Mouse (Mus musculus): ENCODE results near the gene Ubl7.
"Not testable (repeated sequence)": the region's sequence is repeated elsewhere in the genome, so short reads cannot be mapped to it uniquely, and the experiment has no call there.

The Ubl7 gene

DNA sequence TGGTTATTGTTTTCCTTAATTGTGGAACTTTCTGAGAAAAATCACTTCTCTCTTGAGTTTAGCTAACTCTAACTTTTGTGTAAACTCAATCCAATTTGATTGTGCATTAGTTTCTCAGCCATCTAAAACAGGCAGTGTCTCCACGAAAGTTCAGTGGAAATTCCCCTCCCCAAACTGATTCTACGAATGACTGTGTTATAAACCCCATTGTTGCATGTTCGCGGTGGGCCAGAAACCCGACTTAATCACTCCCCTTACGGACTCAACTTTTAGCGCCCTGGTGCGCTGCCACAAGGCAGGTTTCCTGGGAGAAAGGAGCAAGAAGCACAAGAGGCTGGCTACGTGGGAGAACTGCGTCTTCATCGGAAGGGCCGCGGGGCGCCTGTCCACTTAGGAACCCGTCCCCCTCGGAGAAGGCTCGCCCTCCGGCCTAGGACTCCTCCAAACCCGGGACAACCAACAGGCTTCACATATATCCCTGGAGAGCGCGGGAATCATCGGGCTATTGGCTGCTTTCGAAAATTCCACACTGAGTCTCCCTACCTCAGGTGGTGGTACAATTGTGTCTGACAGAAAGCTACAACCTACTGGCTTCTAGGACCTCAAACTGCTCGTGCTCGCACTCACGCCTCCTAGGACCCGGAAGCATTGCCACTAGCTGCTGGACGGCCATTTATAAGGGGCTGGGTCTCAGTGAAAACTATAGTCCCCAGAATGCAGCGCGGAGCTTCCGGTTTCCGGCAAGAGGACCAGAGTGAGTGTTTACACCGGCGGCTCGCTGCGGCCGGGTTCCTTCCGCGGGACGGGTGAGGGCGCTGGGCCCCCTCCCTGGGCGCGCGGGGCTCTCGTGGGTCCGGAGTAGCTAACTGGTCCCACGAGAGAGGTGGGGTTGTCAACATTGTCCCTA is at the start of gene Ubl7:
Ubl7 (plus strand) TSS at position 726 of the 907 bp plus-strand sequence.
- peak; percentile 83 to 84 for DNase-seq

DNA sequence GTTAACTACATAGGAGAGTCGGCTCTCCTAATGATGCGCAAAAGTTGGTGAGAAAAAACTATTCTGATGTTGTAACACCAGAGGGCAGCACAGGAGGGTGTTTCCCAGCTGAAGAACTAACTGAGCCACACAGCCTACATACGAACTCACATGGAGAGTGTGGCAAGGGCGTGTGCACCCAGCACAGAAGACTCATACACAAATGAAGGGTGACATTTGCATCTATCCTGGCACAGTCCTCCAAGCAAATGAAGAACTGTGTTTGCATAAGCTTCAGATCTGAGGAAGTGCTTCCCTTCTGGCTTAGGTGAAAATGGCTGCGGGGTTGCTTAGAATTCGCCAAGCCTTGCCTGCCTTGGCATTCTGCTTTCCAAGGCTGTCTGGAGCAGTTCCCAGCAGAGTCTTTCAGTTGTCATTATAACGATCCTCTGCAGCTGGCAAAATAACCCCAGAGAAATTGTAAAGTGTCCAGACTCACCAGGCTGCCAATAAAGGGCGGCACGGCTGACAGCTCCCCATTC is 48.8 kb upstream of the Ubl7 start:
- peak; percentile 20 to 45 for DNase-seq

DNA sequence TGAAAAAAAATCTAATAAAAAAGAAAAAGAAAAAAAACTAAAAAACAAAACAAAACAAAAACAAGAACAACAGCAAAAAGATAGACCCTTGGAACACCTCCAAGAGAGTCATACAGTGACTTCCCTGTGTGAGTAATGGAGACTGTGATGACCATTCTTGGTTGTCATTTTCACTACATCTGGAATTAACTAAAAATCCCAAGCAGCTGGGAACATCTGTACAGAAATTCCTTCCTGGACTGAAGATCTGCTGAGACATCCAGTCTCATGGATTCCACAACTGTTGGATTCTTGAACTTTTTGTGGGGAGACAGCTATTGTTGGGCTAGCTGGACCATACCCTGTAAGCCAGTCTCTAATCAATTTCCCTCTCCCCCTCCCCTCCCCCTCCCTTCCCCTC is 46.4 kb upstream of the Ubl7 start:
- DNase-seq: no peak

DNA sequence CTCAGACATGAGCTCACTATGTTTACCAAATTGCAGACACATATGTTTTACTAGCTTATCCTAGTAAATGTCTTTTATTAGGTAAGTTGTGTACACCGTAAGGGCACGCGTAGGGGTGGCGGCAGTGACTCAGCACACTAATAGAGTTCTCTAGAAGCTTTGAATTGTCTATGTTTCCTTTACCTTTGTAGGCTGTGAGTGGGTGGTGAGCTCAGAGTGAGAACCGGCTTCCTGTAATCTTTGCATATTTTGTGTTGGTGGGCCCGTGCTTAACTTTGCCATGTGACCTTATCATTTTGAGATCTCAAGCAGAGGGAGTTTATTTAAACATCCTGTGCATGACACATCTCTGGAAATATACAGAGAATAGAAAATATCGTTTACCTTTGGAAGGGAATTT is 44.2 kb upstream of the Ubl7 start:
- DNase-seq: no peak

DNA sequence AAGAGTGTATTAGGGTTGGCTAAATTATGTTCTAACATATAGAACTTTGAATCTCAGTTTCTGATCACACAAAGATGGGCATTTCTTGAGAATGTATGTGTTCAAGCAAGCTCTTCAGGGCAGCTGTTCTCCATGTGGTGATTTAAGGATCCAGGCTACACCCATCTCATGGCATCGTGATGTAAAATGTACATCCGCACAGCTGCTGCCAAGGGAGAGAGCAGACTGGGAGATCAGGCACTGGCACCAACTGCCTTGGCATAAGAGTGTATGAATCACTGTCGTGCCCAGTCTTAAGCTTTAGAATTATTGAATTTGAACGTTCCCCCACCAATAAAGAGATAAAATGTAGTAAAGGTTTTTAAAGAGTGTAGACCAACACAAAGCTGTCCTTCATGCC is 43.5 kb upstream of the Ubl7 start:
- DNase-seq: no peak

DNA sequence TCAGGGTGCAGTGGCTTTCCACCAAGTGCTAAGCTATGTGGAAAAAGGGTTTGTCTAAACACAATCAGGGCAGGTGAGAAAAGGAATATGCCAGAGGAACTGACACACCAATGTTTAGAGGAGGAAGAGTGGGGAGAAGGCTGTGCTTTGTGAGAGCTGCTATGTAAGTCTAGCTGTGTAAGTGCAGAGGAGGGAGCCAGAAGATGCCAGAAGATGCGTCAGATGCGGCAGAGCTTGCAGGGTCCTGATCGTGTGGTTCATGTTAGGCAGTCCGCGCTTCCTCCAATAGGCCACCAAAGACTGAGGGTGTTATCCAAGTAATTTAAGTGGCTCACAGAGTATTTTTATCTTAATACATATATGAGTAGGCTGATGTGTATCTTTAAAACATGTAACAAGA is 42.9 kb upstream of the Ubl7 start:
- DNase-seq: no peak

DNA sequence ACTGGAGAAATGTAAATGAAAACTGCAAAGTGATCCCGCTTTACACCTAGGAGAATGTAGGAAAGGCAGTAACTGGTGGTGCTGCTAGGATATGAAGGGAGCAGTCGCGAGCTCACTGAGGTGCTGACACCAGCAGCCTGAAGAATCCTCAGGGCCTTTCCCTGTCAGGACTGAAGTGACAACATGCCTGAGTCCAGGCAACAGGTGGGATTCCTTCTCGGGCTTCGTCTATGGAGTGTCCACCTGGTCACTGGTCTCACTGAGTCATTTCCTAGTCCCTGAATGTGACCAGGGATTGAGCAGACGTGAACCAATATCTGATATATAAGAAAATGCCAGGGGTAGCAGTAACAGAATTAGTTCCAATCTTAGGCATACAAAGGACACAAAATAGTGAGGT is 42.0 kb upstream of the Ubl7 start:
- DNase-seq: no peak

DNA sequence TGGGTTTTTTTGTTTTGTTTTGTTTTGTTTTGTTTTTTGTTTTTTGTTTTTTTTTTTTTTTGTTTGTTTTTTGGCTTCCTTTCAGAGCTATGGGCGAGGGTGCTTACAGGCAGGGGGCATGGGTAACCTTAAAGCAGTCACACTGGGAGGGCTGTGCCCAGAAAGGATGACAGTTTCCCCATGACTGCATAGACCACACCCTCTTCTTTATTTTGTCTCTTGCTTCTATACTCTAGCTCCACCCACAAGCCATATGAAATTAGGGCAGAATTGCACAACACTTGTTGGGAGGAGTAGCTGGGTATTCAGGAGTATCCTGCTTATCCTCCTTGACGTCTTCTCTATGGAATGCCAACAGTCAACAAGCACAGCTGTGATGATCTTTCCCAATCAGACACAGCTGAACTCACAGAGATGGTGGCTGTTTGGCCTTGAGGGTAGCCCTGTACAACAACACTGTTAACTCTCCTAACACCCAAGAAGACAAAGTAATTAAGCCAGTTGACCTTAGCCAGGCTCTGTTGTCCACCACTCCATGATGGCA is 40.4 kb upstream of the Ubl7 start:
- no peak for DNase-seq

DNA sequence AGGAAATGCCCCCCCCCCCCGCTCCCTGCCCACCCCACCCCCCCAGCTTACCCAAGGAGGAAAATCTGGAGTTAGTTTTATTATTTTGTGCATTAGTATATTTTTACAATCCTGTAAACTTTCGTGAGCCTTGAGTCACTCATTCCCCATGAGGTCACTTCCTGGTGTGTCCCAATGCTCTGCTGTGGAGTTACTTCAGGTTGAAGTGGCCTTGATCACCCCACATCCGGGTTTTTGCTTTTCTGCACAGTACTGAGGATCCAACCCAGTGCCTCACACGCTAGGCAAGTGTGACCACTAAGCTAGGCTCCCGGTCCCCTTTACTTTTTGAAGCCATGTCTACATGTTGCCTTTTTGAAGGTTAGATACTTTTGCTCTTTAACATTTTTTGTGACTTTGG is 36.6 kb upstream of the Ubl7 start:
- no peak for DNase-seq

DNA sequence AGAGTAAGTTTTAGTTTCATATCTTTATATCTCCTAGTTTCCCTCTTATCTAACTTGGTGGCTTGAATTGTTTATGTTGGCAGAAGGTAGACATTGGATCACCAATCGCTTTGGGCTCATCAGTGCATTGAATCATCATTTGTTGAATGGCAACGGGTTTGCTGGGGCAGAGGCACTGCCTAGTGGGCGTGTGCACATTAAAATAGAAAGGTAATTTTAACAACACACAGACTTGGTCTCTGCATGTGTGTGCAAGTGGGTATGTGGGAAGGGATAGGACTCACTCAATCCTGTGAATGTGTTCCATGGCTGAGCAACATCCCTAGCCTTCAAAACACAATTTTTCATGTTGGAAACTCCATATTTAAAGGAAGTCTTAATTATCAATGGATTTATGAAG is 35.8 kb upstream of the Ubl7 start:
- DNase-seq: no peak

DNA sequence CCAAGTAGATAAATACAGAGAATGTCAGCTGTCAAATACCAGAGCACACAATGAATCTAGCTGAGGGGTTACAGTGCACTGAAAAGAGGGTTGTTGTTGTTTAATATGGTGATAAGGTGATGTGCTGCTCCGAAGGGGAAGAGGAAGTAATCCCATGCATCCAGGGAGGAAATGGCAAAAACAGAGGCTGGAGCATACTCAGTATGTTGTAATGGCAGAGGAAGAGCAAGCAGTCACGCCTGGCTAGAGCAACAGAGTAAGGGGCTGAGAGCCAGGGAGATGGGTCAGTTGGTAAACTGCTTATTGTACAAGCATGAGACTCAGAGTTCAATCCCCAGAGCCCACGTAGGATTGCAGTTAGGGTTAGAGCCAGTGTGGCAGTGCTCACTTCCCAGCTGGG is 31.6 kb upstream of the Ubl7 start:
- DNase-seq: no peak

DNA sequence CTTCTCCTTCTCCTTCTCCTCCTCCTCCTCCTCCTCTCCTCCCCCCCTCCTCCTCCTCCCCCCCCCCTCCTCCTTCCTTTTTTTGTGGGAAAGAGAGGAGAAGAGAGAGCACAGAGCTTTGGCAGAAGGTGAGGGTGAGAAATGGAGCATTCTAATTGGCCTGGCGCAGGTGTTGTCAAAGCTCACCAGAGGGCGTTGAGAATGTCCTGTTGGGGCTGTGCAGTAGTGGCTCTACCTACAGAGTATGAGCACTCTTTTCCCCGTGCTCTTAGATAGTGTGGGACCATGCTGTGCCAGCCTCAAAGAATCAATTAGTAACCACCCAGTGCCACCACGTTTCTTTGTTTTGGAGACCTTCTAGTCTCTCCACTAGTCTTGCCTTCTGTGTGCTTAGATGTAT is 30.5 kb upstream of the Ubl7 start:
- no peak for DNase-seq

DNA sequence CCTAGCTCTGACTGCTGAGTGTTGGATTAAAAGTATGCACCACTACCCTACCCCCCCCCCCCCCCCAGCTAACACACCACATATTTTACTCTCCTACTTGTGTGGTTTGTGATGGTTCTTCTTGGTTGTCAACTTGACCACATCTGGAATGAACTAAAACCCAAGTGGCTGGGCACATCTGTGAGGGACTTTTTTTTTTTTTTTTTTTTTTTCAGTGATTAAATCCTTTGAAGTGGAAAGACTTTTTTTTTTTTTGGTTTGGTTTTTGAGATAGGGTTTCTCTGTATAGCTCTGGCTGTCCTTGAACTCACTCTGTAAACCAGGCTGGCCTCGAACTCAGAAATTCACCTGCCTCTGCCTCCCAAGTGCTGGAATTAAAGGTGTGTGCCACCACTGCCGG is 29.0 kb upstream of the Ubl7 start:
- DNase-seq: not testable (repeated sequence)

DNA sequence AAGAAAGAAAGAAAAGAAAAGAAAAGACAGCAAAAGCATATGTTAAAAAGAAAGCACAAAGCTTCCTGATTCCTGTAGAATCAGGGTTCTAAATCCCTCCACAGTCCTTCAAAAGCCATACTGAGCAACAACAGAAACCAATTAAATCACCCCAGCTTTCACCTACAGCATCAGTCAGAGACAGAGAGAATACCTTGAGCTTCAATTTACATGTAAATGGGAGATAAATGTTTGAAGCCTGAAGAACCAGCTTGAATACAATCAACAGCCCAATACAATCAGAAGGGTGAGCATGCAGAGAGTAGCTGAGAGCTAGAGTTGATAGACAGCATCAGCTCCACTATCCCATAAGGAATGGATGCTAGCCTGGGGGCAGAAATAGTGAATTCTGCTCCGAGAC is 27.4 kb upstream of the Ubl7 start:
- no peak for DNase-seq

DNA sequence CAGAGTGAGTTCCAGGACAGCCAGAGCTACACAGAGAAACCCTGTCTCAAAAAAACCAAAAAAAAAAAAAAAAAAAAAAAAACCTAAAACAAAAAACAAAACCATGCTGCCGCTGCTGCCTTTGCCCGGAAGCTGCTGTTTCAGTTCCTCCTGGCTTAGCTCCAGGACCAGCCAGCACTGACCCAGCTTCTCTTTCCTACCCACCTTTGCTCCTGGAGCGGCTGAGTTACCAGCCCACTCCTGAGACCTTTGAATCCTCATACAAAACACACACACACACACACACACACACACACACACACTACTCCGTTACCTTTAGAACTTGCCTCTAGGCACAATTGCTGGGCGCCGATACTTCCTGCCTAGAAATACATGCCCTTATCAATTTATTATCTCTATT is 22.7 kb upstream of the Ubl7 start:
- peak in 1 of 2 experiments; percentile 29 for DNase-seq

DNA sequence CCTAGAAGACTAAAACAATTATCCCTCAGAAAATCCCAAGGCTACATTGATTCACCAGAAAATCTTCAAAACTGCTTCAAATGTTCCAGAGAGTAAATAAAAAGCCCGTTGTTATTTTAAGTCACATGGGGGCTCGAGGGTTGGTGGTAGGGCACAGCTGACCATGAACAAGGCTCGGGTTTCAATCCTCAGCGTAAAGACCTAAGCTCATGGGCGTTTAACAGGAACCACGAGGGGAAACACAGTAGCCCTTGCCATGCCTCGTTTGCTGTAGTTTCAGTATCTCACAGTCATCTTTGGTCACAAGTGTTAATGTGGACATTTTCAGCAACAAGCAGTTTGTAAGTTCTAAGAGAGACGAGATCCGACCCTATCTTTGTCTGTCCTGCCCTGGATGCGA is 10.3 kb upstream of the Ubl7 start:
- DNase-seq: no peak

DNA sequence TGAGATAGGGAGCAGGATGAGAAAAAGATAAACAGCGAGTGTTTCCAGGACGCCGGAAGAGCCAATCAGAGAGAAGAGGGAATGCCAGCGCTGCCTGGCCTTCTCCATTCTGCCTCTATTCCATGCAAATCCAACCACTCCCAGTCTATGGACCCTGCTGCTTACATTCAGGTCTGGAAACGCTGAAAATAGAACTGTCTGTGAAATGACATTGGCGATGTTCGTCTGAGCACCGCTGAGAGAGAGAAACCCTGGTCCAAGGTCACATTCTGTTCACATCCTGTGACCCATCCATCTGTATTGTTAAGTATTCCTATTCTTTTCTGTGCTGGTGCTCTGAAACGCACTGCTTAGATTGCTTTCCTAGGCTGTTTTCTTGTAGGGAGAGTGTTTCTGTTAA is 9.6 kb upstream of the Ubl7 start:
- DNase-seq: no peak

DNA sequence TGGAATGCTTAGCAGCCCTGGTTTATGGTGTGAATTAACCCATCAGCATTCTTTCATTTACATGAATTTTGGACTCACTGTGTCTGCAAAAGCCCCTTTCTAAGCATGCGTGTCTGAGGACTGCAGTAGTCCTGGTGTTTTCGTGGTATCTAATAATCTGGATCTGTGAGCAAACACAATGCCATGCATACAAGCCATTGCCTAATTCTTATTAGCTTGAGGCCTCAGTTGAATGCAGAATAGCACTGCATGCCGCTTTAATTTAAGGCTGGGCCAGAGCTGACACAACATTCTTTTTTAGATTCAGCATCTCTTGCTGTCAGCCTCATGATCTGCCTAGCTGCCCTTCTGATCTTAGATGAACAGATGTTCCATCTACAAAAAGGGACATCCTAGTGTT is 9.2 kb upstream of the Ubl7 start:
- no peak for DNase-seq

DNA sequence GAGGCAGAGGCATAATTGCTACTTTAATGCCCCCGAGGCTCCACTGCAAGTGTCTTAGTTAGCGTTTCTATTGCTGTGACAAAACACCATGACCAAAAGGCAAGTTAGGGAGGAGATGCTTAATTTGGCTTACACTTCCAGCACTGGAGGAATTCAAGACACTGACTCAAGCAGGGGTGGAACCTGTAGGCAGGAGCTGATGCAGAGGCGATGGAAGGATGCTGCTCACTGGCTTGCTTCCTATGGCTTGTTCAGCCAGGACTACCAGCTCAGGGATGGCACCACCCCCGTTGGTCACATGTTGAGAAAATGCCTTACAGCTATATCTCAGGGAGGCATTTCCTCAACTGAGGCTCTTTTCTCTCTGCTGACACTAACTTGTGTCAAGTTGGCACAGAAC is 8.6 kb upstream of the Ubl7 start:
- no peak for DNase-seq

DNA sequence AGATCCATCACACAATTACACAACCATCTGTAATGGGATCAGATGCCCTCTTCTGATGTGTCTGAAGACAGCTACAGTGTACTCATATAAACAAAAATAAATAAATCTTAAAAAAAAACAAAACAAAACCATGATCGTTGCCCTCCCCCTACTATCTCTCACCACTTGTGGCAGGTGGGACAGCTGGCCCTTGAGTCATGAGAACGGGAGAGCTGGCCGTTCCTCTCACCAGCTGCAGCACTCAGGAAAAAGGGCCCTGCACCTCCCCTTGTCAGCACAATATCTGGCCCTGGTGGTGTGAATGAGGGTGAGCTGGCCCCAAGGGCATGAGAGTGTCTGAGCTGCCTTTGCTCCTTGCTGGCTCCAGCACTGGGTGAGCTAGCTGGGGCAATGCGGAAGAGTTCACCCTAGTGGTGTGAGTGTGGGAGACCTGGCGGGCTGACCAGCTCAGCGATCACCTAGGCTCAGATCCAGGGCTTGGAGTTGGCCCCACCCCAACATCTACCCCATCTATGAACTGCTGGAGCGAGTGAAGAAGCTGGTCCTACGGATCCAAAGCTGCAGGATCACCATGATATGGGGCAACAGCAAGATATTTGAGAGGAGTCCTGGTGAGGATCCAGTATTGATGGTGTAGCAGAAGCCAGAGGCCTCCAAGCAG is 7.1 kb upstream of the Ubl7 start:
- DNase-seq: no peak

DNA sequence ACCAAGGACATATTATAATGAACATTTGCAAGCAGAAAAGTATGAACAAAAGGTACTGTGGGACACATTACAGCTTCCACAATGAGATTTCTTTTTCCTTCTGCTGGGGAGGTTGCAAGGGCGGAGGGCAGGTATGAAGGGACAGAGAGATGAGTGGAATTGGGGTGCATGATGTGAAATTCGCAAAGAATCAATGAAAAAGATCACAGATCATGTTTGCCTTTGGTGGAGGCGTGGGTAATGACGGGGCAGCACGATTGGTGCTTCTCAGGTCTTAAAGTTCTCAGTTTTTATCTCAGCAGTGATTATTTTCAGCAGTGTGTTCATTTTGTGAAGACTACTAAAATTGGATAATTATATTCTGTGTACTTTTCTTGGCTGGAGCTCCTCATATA is 6.5 kb upstream of the Ubl7 start:
- no peak for DNase-seq

DNA sequence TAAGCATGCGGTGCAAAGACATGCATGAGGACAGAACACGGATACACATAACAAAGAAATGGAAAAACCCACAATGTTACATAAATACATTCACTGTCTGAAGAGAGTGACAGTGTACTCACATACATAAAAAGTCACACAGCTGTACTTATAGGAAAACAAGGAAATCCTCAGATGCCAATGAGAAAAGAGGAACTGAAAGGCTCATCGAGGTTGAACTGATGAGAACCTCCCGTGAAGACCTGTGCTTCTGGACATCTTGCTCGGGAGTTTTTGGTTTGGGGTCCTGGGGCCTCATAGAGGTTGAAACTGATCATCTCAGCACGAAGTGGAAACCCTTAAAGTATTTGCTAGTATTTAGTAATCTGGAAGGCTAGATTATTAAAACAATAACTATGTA is 3.6 kb upstream of the Ubl7 start:
- DNase-seq: no peak

DNA sequence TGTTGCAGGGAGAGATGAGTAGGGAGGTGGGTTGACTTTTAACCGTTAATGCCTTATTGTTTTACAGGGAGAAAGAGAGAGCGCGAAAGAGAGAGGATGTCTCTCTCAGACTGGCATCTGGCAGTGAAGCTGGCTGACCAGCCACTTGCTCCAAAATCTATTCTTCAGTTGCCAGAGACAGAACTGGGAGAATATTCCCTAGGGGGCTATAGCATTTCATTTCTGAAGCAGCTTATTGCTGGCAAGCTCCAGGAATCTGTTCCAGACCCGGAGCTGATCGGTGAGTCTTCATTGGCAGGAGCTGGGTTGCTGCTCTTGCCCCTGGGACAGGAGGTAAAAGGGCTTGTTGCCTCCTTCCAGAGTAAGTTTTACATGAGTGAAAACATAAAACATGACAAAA is 1.8 kb downstream of the Ubl7 start:
- no peak for DNase-seq

DNA sequence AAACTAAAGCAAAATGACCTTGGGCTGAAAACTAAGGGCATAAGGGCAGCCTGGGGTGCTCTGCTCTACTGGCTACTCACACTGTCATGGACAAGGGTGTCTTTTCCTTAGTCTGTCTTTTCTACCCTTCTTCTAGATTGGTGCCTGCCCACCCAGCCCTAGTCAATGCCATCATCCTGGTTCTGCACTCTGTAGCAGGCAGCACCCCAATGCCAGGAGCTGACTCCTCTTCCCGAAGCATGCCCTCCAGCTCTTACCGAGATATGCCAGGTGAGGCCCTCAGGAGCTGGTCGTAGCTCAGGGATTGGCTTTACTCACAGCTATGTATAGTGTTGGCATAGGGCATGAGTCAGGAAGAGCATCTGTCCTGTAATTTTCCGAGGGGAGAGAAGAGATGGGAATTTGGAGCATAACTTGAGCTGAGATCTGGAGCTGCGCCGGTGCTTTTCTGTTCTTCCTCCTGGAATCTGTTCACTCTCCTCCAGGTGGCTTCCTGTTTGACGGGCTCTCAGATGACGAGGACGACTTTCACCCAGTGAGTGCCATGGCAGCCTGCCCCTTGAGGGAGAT is 10.8 kb downstream of the Ubl7 start:
- no peak for DNase-seq
